Mouse (Mus musculus): ENCODE results near the gene Klhl23. TPM values are rescaled to one million over a fixed set of nuclear protein-coding genes. Genes with fewer than 3 reads are reported as not detected.
A peak's percentile ranks its signal among the peaks of the same experiment; 100 is the strongest.

Klhl23 gene
- polyA plus RNA-seq, 1 experiment from 2014 or later, result 60.0 TPM

- no peaks in the 10 kb centered on the region for H3K27me3 ChIP-seq
- peaks cover 45% of the 10 kb centered on the region for H3K36me3 ChIP-seq
- H3K27ac ChIP-seq, result no peak overlapping the region
- H3K4me1 ChIP-seq (replicated peaks), result peaks cover 6% of the 10 kb centered on the region; the same call in 1 of the 2 replicates
- 63% methylated on average over 7 of the region's 7 CpGs for WGBS
- H3K4me2 ChIP-seq (replicated peaks), result no peak overlapping the region
- no peak overlapping the region for H3K4me3 ChIP-seq (replicated peaks)
- peak; percentile 60; the same call in 1 of the 2 replicates for ATAC-seq
- no peak overlapping the region for H3K9ac ChIP-seq (replicated peaks)
- H3K9me3 ChIP-seq, result no peaks in the 10 kb centered on the region
Observed at GRCm38 (mm10) chr2:69837244-69837967, 15.7 kb downstream of the Klhl23 start.

GRCm38 (mm10) chr2:69837996-69838395, 16.3 kb downstream of the Klhl23 start:
- H3K27me3 ChIP-seq, result no peaks in the 10 kb centered on the region
- H3K27ac ChIP-seq, result no peak overlapping the region
- H3K36me3 ChIP-seq, result peaks cover 39% of the 10 kb centered on the region
- H3K4me2 ChIP-seq (replicated peaks), result no peak overlapping the region
- no peak overlapping the region for H3K9ac ChIP-seq (replicated peaks)
- no peaks in the 10 kb centered on the region for H3K9me3 ChIP-seq
- no peak overlapping the region for H3K4me3 ChIP-seq (replicated peaks)
- ATAC-seq, result 0 out of 2 replicates have a peak, but pooled peaks have one; percentile 24
- WGBS, result 30% methylated on average over 3 of the region's 3 CpGs
- H3K4me1 ChIP-seq (replicated peaks), result peaks cover 6% of the 10 kb centered on the region; the same call in 1 of the 2 replicates

GRCm38 (mm10) chr2:69838707-69839106, 17.0 kb downstream of the Klhl23 start:
- Histone ChIP-seq H3K4me3 (replicated peaks) (no peak overlapping the region), H3K9ac (replicated peaks) (no peak overlapping the region), H3K36me3 (peaks cover 32% of the 10 kb centered on the region), H3K27me3 (no peaks in the 10 kb centered on the region), H3K4me1 (replicated peaks) (peaks cover 6% of the 10 kb centered on the region; the same call in 1 of the 2 replicates), H3K4me2 (replicated peaks) (no peak overlapping the region), H3K27ac (no peak overlapping the region), H3K9me3 (no peaks in the 10 kb centered on the region)
- ATAC-seq, result no peak

- Histone ChIP-seq H3K9ac (replicated peaks) (no peak overlapping the region), H3K9me3 (no peaks in the 10 kb centered on the region), H3K27me3 (no peaks in the 10 kb centered on the region), H3K36me3 (peaks cover 20% of the 10 kb centered on the region), H3K27ac (no peak overlapping the region), H3K4me3 (replicated peaks) (no peak overlapping the region), H3K4me2 (replicated peaks) (no peak overlapping the region), H3K4me1 (replicated peaks) (peaks cover 6% of the 10 kb centered on the region; the same call in 1 of the 2 replicates)
- peak; percentile 53; the same call in 1 of the 2 replicates for ATAC-seq
- WGBS, result 29% methylated on average over 6 of the region's 6 CpGs
Observed at GRCm38 (mm10) chr2:69840261-69840660, 18.5 kb downstream of the Klhl23 start.

GRCm38 (mm10) chr2:69849215-69849614, 27.5 kb downstream of the Klhl23 start:
- no peak overlapping the region for H3K9ac ChIP-seq (replicated peaks)
- 75% methylated on average over 6 of the region's 6 CpGs for WGBS

GRCm38 (mm10) chr2:69851427-69852058, 29.8 kb downstream of the Klhl23 start:
- H3K36me3 ChIP-seq, result no peaks in the 10 kb centered on the region
- no peaks in the 10 kb centered on the region for H3K9me3 ChIP-seq
- H3K27me3 ChIP-seq, result no peaks in the 10 kb centered on the region
- H3K4me1 ChIP-seq (replicated peaks), result no peaks in the 10 kb centered on the region
- no peak overlapping the region for H3K4me3 ChIP-seq (replicated peaks)
- H3K27ac ChIP-seq, result no peak overlapping the region
- WGBS, result 53% methylated on average over 2 of the region's 2 CpGs
- H3K9ac ChIP-seq (replicated peaks), result 0 out of 2 replicates have a peak overlapping the region, but pooled peaks have one; percentile 14
- peak; percentile 34; the same call in 1 of the 2 replicates for ATAC-seq
- no peak overlapping the region for H3K4me2 ChIP-seq (replicated peaks)

More at GRCm38 (mm10) chr2:69849215-69849614, 27.5 kb downstream of the Klhl23 start:
- Histone ChIP-seq H3K4me3 (replicated peaks) (no peak overlapping the region), H3K4me1 (replicated peaks) (no peaks in the 10 kb centered on the region), H3K9me3 (no peaks in the 10 kb centered on the region), H3K27me3 (no peaks in the 10 kb centered on the region), H3K4me2 (replicated peaks) (no peak overlapping the region), H3K27ac (no peak overlapping the region), H3K36me3 (no peaks in the 10 kb centered on the region)
- no peak for ATAC-seq

- Histone ChIP-seq H3K27me3 (no peaks in the 10 kb centered on the region), H3K4me2 (replicated peaks) (no peak overlapping the region), H3K9ac (replicated peaks) (no peak overlapping the region), H3K4me3 (replicated peaks) (no peak overlapping the region), H3K27ac (no peak overlapping the region), H3K9me3 (no peaks in the 10 kb centered on the region), H3K36me3 (no peaks in the 10 kb centered on the region), H3K4me1 (replicated peaks) (peaks cover 5% of the 10 kb centered on the region; the same call in 1 of the 2 replicates)
- WGBS, result 73% methylated on average over 8 of the region's 8 CpGs
- ATAC-seq, result no peak
Observed at GRCm38 (mm10) chr2:69856392-69856791, 34.6 kb downstream of the Klhl23 start.

GRCm38 (mm10) chr2:69857882-69858281, 36.1 kb downstream of the Klhl23 start:
- no peak overlapping the region for H3K27ac ChIP-seq
- ATAC-seq, result no peak
- H3K4me2 ChIP-seq (replicated peaks), result no peak overlapping the region
- H3K4me3 ChIP-seq (replicated peaks), result no peak overlapping the region
- 78% methylated on average over 1 of the region's 1 CpGs for WGBS
- H3K9me3 ChIP-seq, result no peaks in the 10 kb centered on the region
- H3K27me3 ChIP-seq, result no peaks in the 10 kb centered on the region
- no peak overlapping the region for H3K9ac ChIP-seq (replicated peaks)
- peaks cover 13% of the 10 kb centered on the region for H3K4me1 ChIP-seq (replicated peaks)
- H3K36me3 ChIP-seq, result no peaks in the 10 kb centered on the region

- WGBS, result 14% methylated on average over 13 of the region's 13 CpGs
- ATAC-seq, result peak; percentile 81
- H3K4me3 ChIP-seq (replicated peaks), result peak overlapping the region; percentile 100
Observed at GRCm38 (mm10) chr2:69860972-69861452, 39.3 kb downstream of the Klhl23 start.

GRCm38 (mm10) chr2:69861485-69862091, 39.8 kb downstream of the Klhl23 start, which contains the start of gene Ssb:
TSS of gene Ssb (plus strand) at chr2:69861562.
- Histone ChIP-seq H3K4me3 (replicated peaks) (peak within 1 kb of the TSS; percentile 100), H3K27ac (peak within 1 kb of the TSS; percentile 90), H3K4me1 (replicated peaks) (peaks cover 34% of the 10 kb centered on the region), H3K36me3 (0 out of 2 replicates have a peak, but pooled peaks cover 8% of the 10 kb centered on the region), H3K27me3 (no peaks in the 10 kb centered on the region), H3K9me3 (no peaks in the 10 kb centered on the region), H3K4me2 (replicated peaks) (peak within 1 kb of the TSS; percentile 90), H3K9ac (replicated peaks) (peak within 1 kb of the TSS; percentile 99)
- under 1% methylated on average over 65 of the region's 66 CpGs for WGBS
- peak; percentile 97 for ATAC-seq

More at GRCm38 (mm10) chr2:69860972-69861452, 39.3 kb downstream of the Klhl23 start:
- Histone ChIP-seq H3K27ac (peak overlapping the region; percentile 90), H3K4me1 (replicated peaks) (peaks cover 34% of the 10 kb centered on the region), H3K27me3 (no peaks in the 10 kb centered on the region), H3K9ac (replicated peaks) (peak overlapping the region; percentile 99), H3K4me2 (replicated peaks) (peak overlapping the region; percentile 90), H3K9me3 (no peaks in the 10 kb centered on the region), H3K36me3 (0 out of 2 replicates have a peak, but pooled peaks cover 4% of the 10 kb centered on the region)

GRCm38 (mm10) chr2:69862117-69862657, 40.4 kb downstream of the Klhl23 start:
- WGBS, result 3% methylated on average over 13 of the region's 13 CpGs
- H3K36me3 ChIP-seq, result peaks cover 12% of the 10 kb centered on the region
- H3K9ac ChIP-seq (replicated peaks), result peak overlapping the region; percentile 99
- H3K4me3 ChIP-seq (replicated peaks), result peak overlapping the region; percentile 100
- no peaks in the 10 kb centered on the region for H3K27me3 ChIP-seq
- ATAC-seq, result no peak; the same call in none of the 2 replicates
- H3K4me1 ChIP-seq (replicated peaks), result peaks cover 34% of the 10 kb centered on the region
- no peaks in the 10 kb centered on the region for H3K9me3 ChIP-seq
- H3K4me2 ChIP-seq (replicated peaks), result peak overlapping the region; percentile 90
- H3K27ac ChIP-seq, result peak overlapping the region; percentile 90

All from midbrain, embryonic 13.5 days (tissue).